Mouse (Mus musculus) adrenal gland, postnatal 0 days (tissue): ENCODE data around the gene Creg1. TPM values are rescaled to one million over a fixed set of nuclear protein-coding genes. Genes with fewer than 3 reads are reported as not detected.

Experiments
- polyA plus RNA-seq: library from polyadenylated mRNA; unstranded; fragments of >200 nt; fragmentation: Nextera tagmentation; extraction: Ambion mirVana; gene quantifications from 2 replicates; pipeline ENCODE4 v1.2.1, GENCODE M21; 2015

Creg1 gene
- 117 and 121 TPM in 2 replicates for polyA plus RNA-seq

DNA sequence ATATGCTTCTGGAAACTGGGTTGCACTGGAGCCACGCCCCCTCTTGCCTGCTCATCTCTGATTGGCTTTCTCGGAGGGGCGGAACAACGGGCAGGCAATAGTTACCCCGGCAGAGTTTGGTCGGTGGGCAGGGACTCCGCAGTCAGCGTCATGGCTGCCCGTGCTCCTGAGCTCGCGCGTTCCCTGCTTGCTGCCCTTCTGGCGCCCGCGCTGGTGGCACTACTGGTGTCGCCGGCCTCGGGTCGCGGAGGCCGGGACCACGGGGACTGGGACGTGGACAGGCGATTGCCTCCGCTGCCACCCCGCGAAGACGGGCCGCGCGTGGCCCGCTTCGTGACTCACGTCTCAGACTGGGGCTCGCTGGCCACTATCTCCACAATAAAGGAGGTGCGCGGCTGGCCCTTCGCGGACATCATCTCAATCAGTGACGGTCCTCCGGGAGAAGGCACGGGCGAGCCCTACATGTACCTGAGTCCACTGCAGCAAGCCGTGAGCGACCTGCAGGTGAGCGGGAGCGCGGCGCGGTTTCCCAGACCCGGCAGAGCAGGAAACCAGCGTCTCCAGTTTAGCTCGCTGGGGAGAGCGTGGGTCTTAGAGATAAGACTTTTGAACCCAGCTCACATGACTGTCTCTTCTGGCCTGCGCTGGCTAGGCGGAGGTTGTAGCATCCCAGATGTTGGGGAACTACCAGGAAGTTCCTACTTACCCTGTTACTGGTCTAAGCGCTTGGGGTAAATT lies at the start of gene Creg1:
TSS of gene Creg1 (plus strand) at position 112 of the 738 bp plus-strand sequence.

DNA sequence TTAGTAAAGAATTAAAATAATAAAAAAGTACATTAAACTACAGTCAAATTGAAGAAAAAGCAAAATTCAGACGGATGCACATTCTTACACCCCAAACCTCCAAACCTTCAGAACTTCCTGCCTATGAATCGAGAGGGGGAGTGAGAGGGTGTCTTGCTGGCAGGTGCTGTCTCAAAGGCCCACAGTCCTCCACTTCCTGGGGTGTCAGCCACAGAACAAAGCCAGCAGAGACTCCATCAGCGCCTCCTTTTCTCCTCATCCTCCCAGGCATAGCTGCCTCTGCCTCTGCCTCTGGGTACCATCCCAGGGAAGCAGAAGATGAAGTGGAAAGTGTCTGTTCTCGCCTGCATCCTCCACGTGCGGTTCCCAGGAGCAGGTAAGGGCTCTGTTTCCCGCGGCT lies 25.0 kb downstream of the Creg1 start, which contains the start of gene Cd247:
TSS of gene Cd247 (plus strand) at position 171 of the 400 bp plus-strand sequence.

Other genes with a start within 250 kb of the Creg1 start
- gene Mpzl1, start 129.2 kb upstream of the Creg1 start, polyA plus RNA-seq, result 80.5 and 83.6 TPM in 2 replicates
- 20.3 TPM in 2 replicates for gene Rcsd1, start 54.0 kb upstream of the Creg1 start, polyA plus RNA-seq
- 0.25 and 0.65 TPM in 2 replicates for gene Cd247, start 24.9 kb downstream of the Creg1 start, polyA plus RNA-seq
- 8.1 and 11.2 TPM in 2 replicates for gene Pou2f1, start 238.9 kb downstream of the Creg1 start, polyA plus RNA-seq